Mouse (Mus musculus) inflammation-experienced regulatory T-cells, adult 16 weeks (primary cell): ENCODE measurements around the gene Eef1g. TPM values are rescaled to one million over a fixed set of nuclear protein-coding genes. Genes with fewer than 3 reads are reported as not detected.

Source experiments
- polyA plus RNA-seq: library from polyadenylated mRNA; unstranded; fragments of 100-300 nt; shearing (Covaris generic); gene quantifications from one replicate; pipeline ENCODE4 v1.2.1, GENCODE M21; 2017

Gene Eef1g
- 297 TPM for polyA plus RNA-seq

DNA sequence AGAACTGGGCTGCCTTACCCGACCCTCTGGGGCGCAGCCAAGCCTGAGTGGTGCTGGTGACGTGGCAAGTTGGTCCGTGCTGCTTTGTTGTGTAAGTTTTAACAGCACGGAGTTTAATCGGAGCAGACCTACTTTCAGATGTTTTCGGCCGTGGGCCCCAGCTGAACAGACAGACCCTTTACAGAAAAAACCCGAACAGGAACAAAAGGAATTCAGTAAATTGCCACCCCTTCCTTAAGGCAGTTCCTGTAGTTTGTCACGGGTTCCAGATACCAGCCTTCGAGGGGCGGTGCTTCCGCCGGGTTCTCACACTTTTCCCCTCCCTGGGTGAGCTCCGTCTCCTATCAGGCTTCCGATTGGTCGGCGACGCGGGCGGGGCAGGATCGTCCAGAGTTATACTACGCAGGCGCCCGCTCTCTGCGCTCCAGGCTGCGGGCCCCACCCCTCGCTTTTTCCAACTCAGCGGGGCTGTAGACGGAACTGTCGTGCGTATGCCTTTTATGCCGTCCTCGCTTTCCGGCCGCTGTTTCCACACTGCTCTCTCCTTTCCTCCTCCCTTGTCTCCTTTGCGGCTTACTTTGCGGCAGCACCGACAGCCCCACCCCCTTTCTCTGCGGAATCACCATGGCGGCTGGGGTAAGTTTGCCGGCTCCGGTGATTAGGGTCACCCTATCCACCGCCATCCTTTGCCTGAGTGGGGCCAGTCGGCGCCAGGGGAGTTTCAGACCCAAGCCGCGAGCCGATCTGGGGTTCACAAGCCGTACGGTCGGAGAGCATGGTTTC is at the start of gene Eef1g:
Eef1g (plus strand) TSS at position 452 of the 783 bp plus-strand sequence.

DNA sequence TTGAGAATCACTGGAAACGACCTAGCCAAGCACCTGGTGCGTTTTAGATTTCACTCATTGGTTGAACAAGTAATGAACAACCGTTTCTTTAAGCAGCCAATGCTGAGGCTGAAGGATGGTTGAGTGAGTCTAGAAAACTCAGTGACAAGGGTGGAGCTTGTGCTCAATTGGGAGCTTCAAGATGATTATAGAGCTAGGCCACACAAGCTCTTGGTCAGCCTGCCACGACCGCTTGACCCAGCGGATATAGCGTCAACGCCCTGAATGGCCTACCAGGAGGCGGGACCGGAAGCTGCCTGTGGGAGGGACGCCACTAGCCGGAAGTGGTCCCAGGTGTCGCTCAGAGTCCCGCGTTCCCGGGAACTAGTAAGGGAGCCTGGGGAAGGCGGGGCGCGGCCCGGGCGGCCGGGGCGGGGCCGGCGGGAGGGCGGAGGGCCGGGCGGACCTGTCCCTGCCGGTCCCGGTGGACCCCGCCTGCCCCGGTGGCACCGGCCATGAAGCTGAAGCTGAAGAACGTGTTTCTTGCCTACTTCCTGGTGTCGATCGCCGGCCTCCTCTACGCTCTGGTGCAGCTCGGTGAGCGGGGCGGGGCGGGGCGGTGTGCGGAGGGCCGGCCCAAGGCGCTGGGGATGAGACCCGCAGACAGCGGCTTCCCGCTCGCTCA is 46.6 kb upstream of the Eef1g start, which contains the start of gene B3gat3:
B3gat3 (plus strand) TSS at position 302 of the 664 bp plus-strand sequence.

DNA sequence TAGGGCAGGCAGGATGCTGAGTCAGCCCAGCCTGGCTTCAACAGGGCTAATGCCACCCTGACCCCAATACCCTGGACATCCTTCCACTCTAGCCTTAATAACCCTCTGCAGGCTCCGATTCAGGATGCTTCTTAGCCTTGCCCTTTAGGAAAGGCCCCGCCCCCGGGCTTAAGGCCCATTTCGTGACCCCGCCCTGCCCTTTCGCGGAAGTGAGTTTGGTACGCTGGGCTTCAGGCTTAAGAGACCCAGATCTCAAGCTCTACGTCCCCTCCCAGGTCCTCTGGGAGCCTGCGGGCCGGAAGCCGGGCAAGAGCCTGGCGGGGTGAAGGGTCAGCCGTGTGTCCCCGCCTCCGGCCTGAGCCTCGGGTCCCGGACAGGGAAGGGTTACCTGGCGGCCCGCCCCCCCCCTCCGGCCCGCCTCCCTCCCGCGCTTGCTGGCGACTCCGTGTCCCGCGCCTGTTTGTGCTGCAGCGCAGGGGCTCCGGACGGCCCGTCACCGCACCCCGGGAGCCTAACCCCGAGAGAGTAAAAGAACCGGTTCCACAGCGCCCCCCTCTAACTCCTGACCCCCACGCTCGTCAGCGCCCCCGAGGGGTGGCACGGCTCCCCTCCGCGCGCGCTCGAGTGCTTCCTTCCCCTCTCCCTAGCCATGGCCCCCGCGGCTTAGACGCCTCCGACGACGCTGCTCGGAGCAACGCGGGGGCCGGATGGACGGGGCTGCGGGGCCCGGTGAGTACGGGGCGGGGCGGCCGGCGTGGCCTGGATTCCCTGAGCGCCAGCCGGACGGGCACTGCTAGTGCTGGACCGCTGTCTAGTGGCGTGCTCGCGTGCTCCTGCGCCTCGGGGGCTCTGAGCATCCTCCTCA is 37.4 kb upstream of the Eef1g start, which contains the start of the genes Rom1 and Eml3:
Rom1 (minus strand) TSS at position 133 of the 865 bp plus-strand sequence.
Eml3 (plus strand) TSS at position 329 of the 865 bp plus-strand sequence.

DNA sequence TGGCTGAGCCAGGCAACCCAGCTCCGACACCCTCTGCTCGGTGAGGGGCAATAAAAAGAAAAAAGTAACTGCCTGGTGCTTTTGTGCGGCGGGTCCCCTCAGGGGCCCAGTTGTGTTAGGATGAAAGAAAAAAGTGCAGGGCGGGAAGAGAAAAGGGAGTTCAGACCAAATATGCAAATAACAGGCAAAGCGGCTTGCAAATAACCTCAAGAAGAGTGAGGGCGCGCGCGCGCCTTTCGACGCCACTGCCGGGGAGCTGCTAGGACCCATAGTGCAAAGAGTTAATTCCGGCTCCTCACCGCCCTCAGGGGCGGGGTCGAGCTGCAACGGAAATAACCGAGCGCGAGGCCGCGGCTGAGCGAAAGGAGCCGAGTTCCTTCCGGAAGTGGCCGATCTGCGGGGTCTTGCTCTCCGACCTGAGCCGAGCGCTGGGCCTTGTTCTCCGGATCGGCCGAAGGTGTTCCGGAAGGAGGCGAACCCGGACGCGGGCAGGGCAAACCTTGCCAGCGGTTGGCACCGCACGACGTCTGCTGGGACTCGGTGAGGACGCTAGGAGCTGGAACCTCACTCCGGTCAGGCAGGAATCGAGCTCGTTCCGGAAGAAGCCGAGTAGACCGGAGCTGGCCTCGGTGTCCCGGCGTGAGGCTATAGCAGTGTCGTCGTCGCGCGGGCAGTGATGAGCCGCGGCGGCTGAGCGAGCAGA is 25.2 kb upstream of the Eef1g start, which contains the start of gene Mta2:
Mta2 (plus strand) TSS at position 361 of the 703 bp plus-strand sequence.

DNA sequence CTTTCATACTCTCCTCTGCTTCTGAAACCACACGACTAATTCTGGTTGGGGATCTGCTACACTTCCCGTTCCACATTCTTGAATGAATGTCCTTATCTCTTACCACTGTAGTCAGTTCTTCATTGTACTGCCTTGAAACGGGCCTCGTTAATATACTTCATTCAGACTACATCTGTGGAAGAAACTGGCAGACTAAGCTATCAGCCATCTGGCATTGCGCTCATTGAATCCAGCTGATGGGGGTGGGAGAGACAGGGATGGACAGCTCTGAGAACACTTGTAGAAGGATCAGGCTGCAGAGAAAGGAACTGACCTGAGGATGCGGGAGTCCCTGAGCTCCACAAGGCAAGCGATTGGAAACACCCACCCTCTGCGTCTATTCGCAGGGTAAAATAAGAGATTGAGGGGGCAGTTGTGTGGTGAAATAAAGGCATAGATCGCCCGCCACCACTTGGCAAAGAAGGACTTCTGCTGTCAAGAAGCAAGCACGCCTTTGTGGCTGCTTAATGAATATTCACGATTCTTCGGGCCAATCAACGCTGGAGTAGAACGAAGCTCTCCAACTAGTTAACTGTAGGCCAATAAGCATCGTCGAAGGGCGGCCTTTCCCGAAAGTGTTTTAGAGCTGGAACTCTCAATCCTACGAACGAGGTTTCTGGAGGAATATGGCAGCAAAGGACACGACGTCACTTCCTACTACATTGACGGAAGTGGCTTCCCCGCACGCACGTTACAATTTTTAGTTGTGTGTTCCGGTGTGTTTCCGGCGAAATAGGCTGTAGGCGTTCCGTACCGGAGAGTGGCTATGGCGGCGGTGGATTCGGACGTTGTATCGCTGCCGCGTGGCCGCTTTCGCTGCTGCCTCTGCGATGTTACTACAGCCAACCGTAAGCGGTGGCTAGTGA is 13.5 kb upstream of the Eef1g start, which contains the start of gene Tut1:
Tut1 (plus strand) TSS at position 713 of the 905 bp plus-strand sequence.

DNA sequence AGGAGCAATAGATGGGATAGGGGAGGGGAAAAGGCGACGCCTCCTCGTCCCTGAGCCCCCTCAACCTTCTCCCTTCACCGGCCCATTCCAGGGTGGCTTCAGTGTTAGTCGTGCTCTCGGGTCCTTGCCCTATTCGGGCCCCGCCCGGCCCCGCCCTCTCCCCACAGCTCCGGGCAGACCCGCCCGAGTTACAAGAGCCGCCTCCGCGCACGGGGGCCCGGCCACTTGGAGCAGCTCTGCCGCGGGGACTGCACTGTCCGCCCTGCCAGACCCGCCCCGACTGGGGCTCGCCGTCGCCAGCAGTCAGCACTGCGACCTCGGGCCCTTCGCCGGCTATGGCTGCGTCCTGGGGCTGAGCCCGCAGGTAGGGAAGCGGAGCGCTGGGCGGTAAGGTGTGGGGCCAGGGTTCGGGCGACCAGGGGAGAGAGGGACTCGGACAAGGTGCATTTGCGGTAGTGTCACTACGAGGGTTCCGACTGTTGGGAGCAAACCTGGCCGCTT is 22.3 kb downstream of the Eef1g start, which contains the start of gene Ahnak:
Ahnak (plus strand) TSS at position 219 of the 501 bp plus-strand sequence.

Other genes with a start within 250 kb of the Eef1g start
- 132 TPM for gene Slc3a2, start 243.7 kb upstream of the Eef1g start, polyA plus RNA-seq
- gene Wdr74, start 231.2 kb upstream of the Eef1g start, polyA plus RNA-seq = 88.5 TPM
- 1.1 TPM for gene 1700092M07Rik, start 226.3 kb upstream of the Eef1g start, polyA plus RNA-seq
- gene Stx5a, start 225.6 kb upstream of the Eef1g start, polyA plus RNA-seq = 189 TPM
- gene Nxf1, start 210.0 kb upstream of the Eef1g start, polyA plus RNA-seq = 324 TPM
- 107 TPM for gene Tmem223, start 196.0 kb upstream of the Eef1g start, polyA plus RNA-seq
- gene Tmem179b, start 192.6 kb upstream of the Eef1g start, polyA plus RNA-seq = 167 TPM
- gene Taf6l, start 180.6 kb upstream of the Eef1g start, polyA plus RNA-seq = 6.1 TPM
- 172 TPM for gene Polr2g, start 168.5 kb upstream of the Eef1g start, polyA plus RNA-seq
- 4.3 TPM for gene Zbtb3, start 164.5 kb upstream of the Eef1g start, polyA plus RNA-seq
- 57.9 TPM for gene Ttc9c, start 147.7 kb upstream of the Eef1g start, polyA plus RNA-seq
- gene Hnrnpul2, start 147.0 kb upstream of the Eef1g start, polyA plus RNA-seq = 5.4 TPM
- not detected for gene AC129217.1, start 137.3 kb upstream of the Eef1g start, polyA plus RNA-seq
- 112 TPM for gene Bscl2, start 129.6 kb upstream of the Eef1g start, polyA plus RNA-seq
- 0.45 TPM for gene Gng3, start 127.8 kb upstream of the Eef1g start, polyA plus RNA-seq
- gene Lrrn4cl, start 116.3 kb upstream of the Eef1g start, polyA plus RNA-seq = not detected
- gene Ubxn1, start 95.5 kb upstream of the Eef1g start, polyA plus RNA-seq = 165 TPM
- gene Uqcc3, start 86.1 kb upstream of the Eef1g start, polyA plus RNA-seq = 82.7 TPM
- 75.6 TPM for gene Lbhd1, start 83.3 kb upstream of the Eef1g start, polyA plus RNA-seq
- gene Gm49403, start 83.1 kb upstream of the Eef1g start, polyA plus RNA-seq = not detected
- 74.5 TPM for gene 1810009A15Rik, start 78.2 kb upstream of the Eef1g start, polyA plus RNA-seq
- not detected for gene Gm49416, start 78.1 kb upstream of the Eef1g start, polyA plus RNA-seq
- gene Ints5, start 74.0 kb upstream of the Eef1g start, polyA plus RNA-seq = 55.6 TPM
- 145 TPM for gene Ganab, start 69.0 kb upstream of the Eef1g start, polyA plus RNA-seq
- gene B3gat3, start 46.7 kb upstream of the Eef1g start, polyA plus RNA-seq = 37.2 TPM
- 11.8 TPM for gene Rom1, start 37.7 kb upstream of the Eef1g start, polyA plus RNA-seq
- gene Eml3, start 37.5 kb upstream of the Eef1g start, polyA plus RNA-seq = 76.0 TPM
- 248 TPM for gene Mta2, start 25.2 kb upstream of the Eef1g start, polyA plus RNA-seq
- 55.5 TPM for gene Tut1, start 13.2 kb upstream of the Eef1g start, polyA plus RNA-seq
- 137 TPM for gene Ahnak, start 22.2 kb downstream of the Eef1g start, polyA plus RNA-seq
- not detected for gene Scgb1a1, start 120.9 kb downstream of the Eef1g start, polyA plus RNA-seq
- gene Asrgl1, start 168.6 kb downstream of the Eef1g start, polyA plus RNA-seq = 24.1 TPM